In the genomic region with DNA sequence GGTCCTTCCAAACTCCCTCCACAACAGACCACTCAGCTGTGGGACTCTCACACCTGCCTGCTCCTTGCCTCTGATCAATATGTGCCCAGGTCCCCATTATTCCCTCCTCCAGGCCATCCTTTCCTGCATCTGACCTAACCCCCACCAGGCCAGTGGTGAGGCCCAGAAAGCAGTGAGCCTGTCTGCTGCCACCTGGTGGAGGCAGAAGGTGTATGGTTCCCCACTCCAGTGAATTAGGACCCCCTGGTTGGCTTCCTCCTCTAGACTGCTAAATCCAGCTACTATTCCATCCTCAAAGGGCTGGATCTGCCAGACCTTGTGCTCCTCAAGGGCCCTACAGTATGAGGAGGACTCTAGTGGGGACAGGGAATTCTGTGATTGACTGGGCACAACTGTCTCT, we compare ENCODE assay signal across 9 mouse cellular contexts.
DNase-seq lines count a peak whose midpoint lies in the region; ATAC-seq and TF ChIP-seq lines count a peak whose summit lies in the region.
"Had no signal": no experiment of that assay in that cellular context is flagged by ENCODE, and none has a peak within 500 bp of the region (broad histone marks: within the 10 kb centered on the region; RNA-seq: fewer than 3 reads in every experiment).

No protein-coding gene starts in this region.

- H3K4me3 ChIP-seq in left cerebral cortex, adult 2 months = no peak overlapping the region
- H3K4me3 ChIP-seq in hindbrain, embryonic 11.5 days (ENCODE audit: low read depth, low read length) = no peak overlapping the region
- H3K4me3 ChIP-seq in limb, embryonic 14.5 days (replicated peaks; ENCODE audit: low read length) = no peak overlapping the region
- H3K4me3 ChIP-seq in neural tube, embryonic 11.5 days (ENCODE audit: low read depth, low read length) = no peak overlapping the region
- H3K4me3 ChIP-seq: megakaryocyte, embryonic 14.5 days had no signal

- no peak overlapping the region for H3K4me2 ChIP-seq in hindbrain, embryonic 11.5 days (replicated peaks; ENCODE audit: low read depth, low read length)
- no peak overlapping the region for H3K4me2 ChIP-seq in limb, embryonic 14.5 days (replicated peaks; ENCODE audit: low read depth, low read length, severe bottlenecking)
- no peak overlapping the region for H3K4me2 ChIP-seq in neural tube, embryonic 11.5 days (ENCODE audit: low read depth)

- no peaks in the 10 kb centered on the region for H3K27me3 ChIP-seq in hindbrain, embryonic 11.5 days (ENCODE audit: control insufficient read depth, insufficient read depth, low read length)
- no peaks in the 10 kb centered on the region for H3K27me3 ChIP-seq in limb, embryonic 14.5 days (ENCODE audit: control insufficient read depth, insufficient read depth, low read length)
- H3K27me3 ChIP-seq in neural tube, embryonic 11.5 days (ENCODE audit: control insufficient read depth, insufficient read depth, low read length) = no peaks in the 10 kb centered on the region
- H3K27me3 ChIP-seq: megakaryocyte, embryonic 14.5 days had no signal

- TF ChIP-seq CTCF in left cerebral cortex, adult 2 months (IDR thresholded peaks at IDR 0.05) = peak; percentile 83

- ATAC-seq in hindbrain, embryonic 11.5 days (ENCODE audit: low FRiP score) = no peak
- ATAC-seq in limb, embryonic 14.5 days (ENCODE audit: low FRiP score, low read depth) = no peak
- no peak for ATAC-seq in neural tube, embryonic 11.5 days (ENCODE audit: insufficient read depth, low FRiP score, low TSS enrichment)
- ATAC-seq in activated CD4-positive, CD25-positive, alpha-beta regulatory T cell, adult 4 months = no peak

- no peak overlapping the region for H3K9ac ChIP-seq in hindbrain, embryonic 11.5 days (ENCODE audit: low read depth, low read length)
- H3K9ac ChIP-seq in limb, embryonic 14.5 days (ENCODE audit: low read depth, low read length, severe bottlenecking) = no peak overlapping the region
- H3K9ac ChIP-seq in neural tube, embryonic 11.5 days (ENCODE audit: low read length) = no peak overlapping the region

- DNase-seq in left cerebral cortex, adult 2 months (ENCODE audit: extremely low spot score in 1 of 2, low spot score in 2 of 2) = peak; percentile 44 to 48
- DNase-seq in left cerebral cortex, adult 8-10 months (ENCODE audit: low spot score in 2 of 2) = no peak
- peak; percentile 73 for DNase-seq in ZHBTc4 (ENCODE audit: low read depth, low spot score)
- peak; percentile 55 for DNase-seq in embryo, embryonic 9.5 days (ENCODE audit: extremely low spot score)
- DNase-seq in hindbrain, embryonic 11.5 days (ENCODE audit: low spot score) = peak; percentile 77
- DNase-seq in limb, embryonic 14.5 days (ENCODE audit: low spot score) = peak; percentile 58
- peak; percentile 71 for DNase-seq in neural tube, embryonic 11.5 days (ENCODE audit: low spot score)

- no peaks in the 10 kb centered on the region for H3K4me1 ChIP-seq in hindbrain, embryonic 11.5 days (replicated peaks; ENCODE audit: control insufficient read depth, insufficient read depth, low read length)
- H3K4me1 ChIP-seq in limb, embryonic 14.5 days (ENCODE audit: control insufficient read depth, insufficient read depth, low read length) = 0 out of 2 replicates have a peak, but pooled peaks cover 2% of the 10 kb centered on the region
- no peaks in the 10 kb centered on the region for H3K4me1 ChIP-seq in neural tube, embryonic 11.5 days (ENCODE audit: control insufficient read depth, insufficient read depth, low read length)

- H3K36me3 ChIP-seq in hindbrain, embryonic 11.5 days (ENCODE audit: control insufficient read depth, insufficient read depth, low read length) = no peaks in the 10 kb centered on the region
- no peaks in the 10 kb centered on the region for H3K36me3 ChIP-seq in limb, embryonic 14.5 days (ENCODE audit: control insufficient read depth, insufficient read depth, low read length)
- H3K36me3 ChIP-seq in neural tube, embryonic 11.5 days (ENCODE audit: control insufficient read depth, insufficient read depth, low read length) = no peaks in the 10 kb centered on the region

- H3K27ac ChIP-seq in left cerebral cortex, adult 2 months = no peak overlapping the region
- no peak overlapping the region for H3K27ac ChIP-seq in hindbrain, embryonic 11.5 days (ENCODE audit: low read depth, low read length)
- H3K27ac ChIP-seq in limb, embryonic 14.5 days (replicated peaks; ENCODE audit: low read depth, low read length) = no peak overlapping the region
- H3K27ac ChIP-seq in neural tube, embryonic 11.5 days (ENCODE audit: low read depth, low read length) = no peak overlapping the region

- no peaks in the 10 kb centered on the region for H3K9me3 ChIP-seq in hindbrain, embryonic 11.5 days (ENCODE audit: control insufficient read depth, low read length)
- no peaks in the 10 kb centered on the region for H3K9me3 ChIP-seq in limb, embryonic 14.5 days (ENCODE audit: control insufficient read depth, low read length)
- no peaks in the 10 kb centered on the region for H3K9me3 ChIP-seq in neural tube, embryonic 11.5 days (ENCODE audit: control insufficient read depth, low read length)
- H3K9me3 ChIP-seq: megakaryocyte, embryonic 14.5 days had no signal

- no peak for TF ChIP-seq POLR2A in limb, embryonic 14.5 days (IDR thresholded peaks at IDR 0.05; ENCODE audit: borderline replicate concordance, extremely low read depth, insufficient read depth, insufficient read length)

- intact Hi-C loops in left cerebral cortex, adult 2 months (cut with DNase I) = loop anchor here (2.0 to 5.0 kb wide), 3 partner anchors 103 to 301 kb away; no protein-coding TSS in a partner anchor

Comparison
In these comparisons a context has a peak if more than half of its experiments do, and no peak if none do; other contexts are left out.
1. DNase-seq: peak in left cerebral cortex, adult 2 months (2 of 2), ZHBTc4 (single experiment), embryo, embryonic 9.5 days (single experiment), hindbrain, embryonic 11.5 days (single experiment), limb, embryonic 14.5 days (single experiment) and neural tube, embryonic 11.5 days (single experiment); none in left cerebral cortex, adult 8-10 months (0 of 2).